Mouse (Mus musculus) intestine, embryonic 14.5 days (tissue): ENCODE measurements around the gene Rnf5. TPM values are rescaled to one million over a fixed set of nuclear protein-coding genes. Genes with fewer than 3 reads are reported as not detected.

Experiments
- ATAC-seq: fragments of 200-750 bp; cut with Nextera tagmentation; replicated peaks from 2 replicates; pipeline ENCODE4 v1.8.0; 2017; ENCODE audit warnings: low read depth, moderate number of reproducible peaks, moderate TSS enrichment, moderate library complexity; ENCODE audit not compliant: low FRiP score, low TSS enrichment
- DNase-seq: peaks from one replicate; pipeline ENCODE4 v3.0.0-alpha.2; 2018; ENCODE audit warnings: low spot score
- H3K27ac ChIP-seq: fragments of 300-500 bp; sonication (generic); 2 replicates; pipeline ENCODE4 v1.5.1; 2014; ENCODE audit warnings: low read depth, mild to moderate bottlenecking, control low read depth
- H3K27me3 ChIP-seq: fragments of 300-500 bp; sonication (generic); replicated peaks from 2 replicates; pipeline ENCODE4 v1.6.1; 2014; ENCODE audit warnings: low read length, control low read depth; ENCODE audit not compliant: control insufficient read depth, insufficient read depth
- H3K36me3 ChIP-seq: fragments of 300-500 bp; sonication (generic); 2 replicates; pipeline ENCODE4 v1.6.1; 2014; ENCODE audit warnings: low read length, control low read depth; ENCODE audit not compliant: control insufficient read depth, insufficient read depth
- H3K4me1 ChIP-seq: fragments of 300-500 bp; sonication (generic); replicated peaks from 2 replicates; pipeline ENCODE4 v1.6.1; 2014; ENCODE audit warnings: low read length, control low read depth, mixed read lengths; ENCODE audit not compliant: control insufficient read depth, insufficient read depth
- H3K4me2 ChIP-seq: fragments of 300-500 bp; sonication (generic); 2 replicates; pipeline ENCODE4 v1.6.1; 2014; ENCODE audit warnings: low read length
- H3K4me3 ChIP-seq: fragments of 300-500 bp; sonication (generic); 2 replicates; pipeline ENCODE4 v1.5.1; 2014; ENCODE audit warnings: low read depth, low read length, control low read depth, mixed read lengths
- H3K9ac ChIP-seq: fragments of 300-500 bp; sonication (generic); 2 replicates; pipeline ENCODE4 v1.6.1; 2014; ENCODE audit warnings: mild to moderate bottlenecking, low read length
- H3K9me3 ChIP-seq: fragments of 300-500 bp; sonication (generic); 2 replicates; pipeline ENCODE4 v1.6.1; 2016; ENCODE audit warnings: low read length, control low read depth; ENCODE audit not compliant: control insufficient read depth
- WGBS: fragments of 180-500 bp; shearing (Covaris S2); extraction: QIAGEN DNeasy Blood & Tissue Kit; methylation state at CpG from one replicate; pipeline ENCODE4 v1.1.7; 2014; 5-methylcytosine and 5-hydroxymethylcytosine counted together
- polyA plus RNA-seq: library from polyadenylated mRNA; unstranded; fragments of >200 nt; fragmentation: Nextera tagmentation; extraction: Ambion mirVana; gene quantifications from 2 replicates; pipeline ENCODE4 v1.2.1, GENCODE M21; 2014

Gene Rnf5
- polyA plus RNA-seq, 1 experiment from 2014 or later: 110 TPM

DNA sequence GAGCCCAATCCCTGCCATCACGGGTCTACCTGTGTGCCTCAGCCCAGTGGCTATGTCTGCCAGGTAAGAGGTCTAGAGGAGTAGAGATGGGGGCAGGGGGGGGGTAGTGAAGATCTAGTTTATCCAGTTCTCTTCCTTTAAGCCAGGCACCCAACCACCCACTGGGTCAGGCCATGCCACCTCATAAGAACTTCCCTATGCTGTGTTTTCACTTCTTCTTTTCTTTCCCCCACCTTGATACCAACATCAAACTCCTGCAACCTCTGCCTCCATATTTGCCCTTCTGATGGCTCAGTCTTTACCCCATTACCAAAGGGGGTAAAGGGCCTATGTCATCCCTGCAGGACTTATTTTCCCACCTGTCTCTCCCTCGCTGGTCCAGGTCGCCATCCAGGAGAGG is 25.4 kb downstream of the Rnf5 start:
- no peak for ATAC-seq
- no peaks in the 10 kb centered on the region for H3K36me3 ChIP-seq
- WGBS: 88% methylated on average over 3 of the region's 3 CpGs
- no peaks in the 10 kb centered on the region for H3K4me1 ChIP-seq
- no peaks in the 10 kb centered on the region for H3K9me3 ChIP-seq
- no peak overlapping the region for H3K27ac ChIP-seq
- H3K27me3 ChIP-seq: no peaks in the 10 kb centered on the region
- no peak overlapping the region for H3K4me3 ChIP-seq
- H3K4me2 ChIP-seq: no peak overlapping the region
- no peak overlapping the region for H3K9ac ChIP-seq
- no peak for DNase-seq

DNA sequence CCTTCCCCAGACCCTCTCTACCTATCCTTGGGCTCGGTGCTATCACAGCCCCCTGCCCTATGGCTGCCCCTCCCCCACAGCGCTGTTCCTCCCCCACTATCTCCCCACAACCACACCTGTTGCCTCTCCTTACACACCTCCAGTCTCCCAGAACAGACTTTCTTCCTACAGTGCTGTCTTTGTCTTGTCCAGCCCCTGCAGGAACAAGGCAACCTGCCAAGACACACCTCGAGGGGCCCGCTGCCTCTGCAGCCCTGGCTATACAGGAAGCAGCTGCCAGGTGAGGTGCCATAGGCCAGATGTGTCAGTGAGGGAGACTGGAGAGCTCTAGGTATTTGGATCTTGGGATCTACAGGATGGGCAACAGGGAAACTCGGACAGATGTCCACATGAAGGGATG is 26.9 kb downstream of the Rnf5 start:
- no peak overlapping the region for H3K4me2 ChIP-seq
- DNase-seq: no peak
- 66% methylated on average over 5 of the region's 5 CpGs for WGBS
- no peaks in the 10 kb centered on the region for H3K36me3 ChIP-seq
- H3K27ac ChIP-seq: peak overlapping the region; percentile 10; the same call in 1 of the 2 replicates
- H3K4me3 ChIP-seq: no peak overlapping the region
- H3K9me3 ChIP-seq: no peaks in the 10 kb centered on the region
- ATAC-seq: peak; percentile 52
- no peak overlapping the region for H3K9ac ChIP-seq
- no peaks in the 10 kb centered on the region for H3K27me3 ChIP-seq
- no peaks in the 10 kb centered on the region for H3K4me1 ChIP-seq

DNA sequence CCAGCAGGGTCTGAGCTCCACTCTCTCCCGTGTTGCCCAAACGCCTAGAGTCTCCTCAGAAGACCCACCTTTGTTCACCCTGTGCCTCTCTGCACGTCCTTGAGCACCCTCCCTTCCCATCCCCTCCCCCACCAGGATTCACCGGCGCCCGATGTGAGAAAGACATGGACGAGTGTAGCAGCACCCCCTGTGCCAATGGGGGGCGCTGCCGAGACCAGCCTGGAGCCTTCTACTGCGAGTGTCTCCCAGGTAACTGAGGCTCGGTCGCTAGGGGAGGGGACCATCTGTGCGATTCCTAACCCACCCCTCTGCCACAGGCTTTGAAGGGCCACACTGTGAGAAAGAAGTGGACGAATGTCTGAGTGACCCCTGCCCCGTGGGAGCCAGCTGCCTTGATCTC is 31.1 kb downstream of the Rnf5 start:
- Histone ChIP-seq H3K4me3 (no peak overlapping the region), H3K4me1 (no peaks in the 10 kb centered on the region), H3K27ac (no peak overlapping the region), H3K9ac (no peak overlapping the region), H3K4me2 (no peak overlapping the region), H3K9me3 (no peaks in the 10 kb centered on the region), H3K36me3 (no peaks in the 10 kb centered on the region), H3K27me3 (no peaks in the 10 kb centered on the region)
- ATAC-seq (no peak), DNase-seq (no peak)
- WGBS: 22% methylated on average over 15 of the region's 15 CpGs

DNA sequence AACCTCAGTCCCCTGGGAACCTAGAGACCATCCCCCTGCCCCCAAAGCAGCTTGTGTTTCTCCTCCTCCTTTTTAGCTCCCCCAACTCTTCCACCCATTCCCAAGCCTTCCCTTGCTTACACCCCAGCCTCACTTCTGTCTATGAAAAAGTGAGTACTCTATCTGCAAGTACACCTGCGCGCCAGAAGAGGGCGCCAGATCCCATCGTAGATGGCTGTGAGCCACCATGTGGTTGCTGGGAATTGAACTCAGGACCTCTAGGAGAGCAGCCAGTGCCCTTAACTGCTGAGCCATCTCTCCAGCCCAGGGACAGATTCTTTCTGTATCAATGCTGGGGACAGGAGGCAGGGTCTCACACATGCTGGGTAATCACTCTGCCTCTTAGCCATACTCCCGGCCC is 31.6 kb downstream of the Rnf5 start:
- Histone ChIP-seq H3K9ac (no peak overlapping the region), H3K27me3 (no peaks in the 10 kb centered on the region), H3K4me3 (no peak overlapping the region), H3K27ac (no peak overlapping the region), H3K36me3 (no peaks in the 10 kb centered on the region), H3K4me1 (no peaks in the 10 kb centered on the region), H3K9me3 (no peaks in the 10 kb centered on the region), H3K4me2 (no peak overlapping the region)
- no peak for DNase-seq
- 15% methylated on average over 5 of the region's 5 CpGs for WGBS
- ATAC-seq: no peak

DNA sequence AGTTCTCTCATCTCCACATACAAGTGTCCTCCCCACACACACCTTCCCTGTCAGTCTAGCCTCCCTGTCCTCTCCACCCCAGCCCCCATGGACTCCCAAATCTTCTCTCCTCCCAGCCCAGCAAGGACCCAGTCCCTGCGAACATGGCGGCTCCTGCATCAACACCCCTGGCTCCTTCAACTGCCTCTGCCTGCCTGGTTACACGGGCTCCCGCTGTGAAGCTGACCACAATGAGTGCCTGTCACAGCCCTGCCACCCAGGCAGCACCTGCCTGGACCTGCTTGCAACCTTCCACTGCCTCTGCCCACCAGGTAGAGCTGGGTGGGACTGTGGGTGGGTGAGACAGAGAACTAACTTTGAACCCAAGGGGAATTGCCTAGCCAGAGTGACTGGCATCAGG is 33.6 kb downstream of the Rnf5 start:
- 75% methylated on average over 4 of the region's 4 CpGs for WGBS
- H3K4me3 ChIP-seq: no peak overlapping the region
- H3K27ac ChIP-seq: no peak overlapping the region
- DNase-seq (no peak), ATAC-seq (no peak)
- H3K9ac ChIP-seq: no peak overlapping the region
- no peaks in the 10 kb centered on the region for H3K36me3 ChIP-seq
- no peaks in the 10 kb centered on the region for H3K9me3 ChIP-seq
- no peak overlapping the region for H3K4me2 ChIP-seq
- no peaks in the 10 kb centered on the region for H3K27me3 ChIP-seq
- peaks cover 4% of the 10 kb centered on the region; the same call in 1 of the 2 replicates for H3K4me1 ChIP-seq

DNA sequence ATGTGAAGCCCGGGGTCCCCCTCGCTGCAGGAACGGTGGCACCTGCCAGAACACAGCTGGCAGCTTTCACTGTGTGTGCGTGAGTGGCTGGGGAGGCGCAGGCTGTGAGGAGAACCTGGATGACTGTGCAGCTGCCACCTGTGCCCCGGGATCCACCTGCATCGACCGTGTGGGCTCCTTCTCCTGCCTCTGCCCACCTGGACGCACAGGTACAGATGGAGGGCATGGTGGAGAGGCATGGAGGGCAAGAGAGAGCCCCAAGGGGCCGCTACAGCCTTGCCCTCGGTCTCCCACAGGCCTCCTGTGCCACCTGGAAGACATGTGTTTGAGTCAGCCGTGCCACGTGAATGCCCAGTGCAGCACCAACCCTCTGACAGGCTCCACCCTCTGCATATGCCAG is 35.1 kb downstream of the Rnf5 start:
- no peaks in the 10 kb centered on the region for H3K27me3 ChIP-seq
- no peaks in the 10 kb centered on the region for H3K36me3 ChIP-seq
- H3K9ac ChIP-seq: no peak overlapping the region
- no peak overlapping the region for H3K27ac ChIP-seq
- no peak for ATAC-seq
- WGBS: 77% methylated on average over 13 of the region's 13 CpGs
- H3K4me3 ChIP-seq: no peak overlapping the region
- DNase-seq: no peak
- H3K4me1 ChIP-seq: peaks cover 15% of the 10 kb centered on the region; the same call in 1 of the 2 replicates
- no peaks in the 10 kb centered on the region for H3K9me3 ChIP-seq
- no peak overlapping the region for H3K4me2 ChIP-seq

DNA sequence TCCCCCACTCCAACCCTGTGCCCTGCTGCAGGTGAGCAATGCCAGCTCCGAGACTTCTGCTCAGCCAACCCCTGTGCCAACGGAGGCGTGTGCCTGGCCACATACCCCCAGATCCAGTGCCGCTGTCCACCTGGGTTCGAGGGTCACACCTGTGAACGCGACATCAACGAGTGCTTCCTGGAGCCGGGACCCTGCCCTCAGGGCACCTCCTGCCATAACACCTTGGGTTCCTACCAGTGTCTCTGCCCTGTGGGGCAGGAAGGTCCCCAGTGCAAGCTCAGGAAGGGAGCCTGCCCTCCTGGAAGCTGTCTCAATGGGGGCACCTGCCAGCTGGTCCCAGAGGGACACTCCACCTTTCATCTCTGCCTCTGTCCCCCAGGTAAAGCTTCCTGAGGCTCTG is 36.2 kb downstream of the Rnf5 start:
- Histone ChIP-seq H3K27me3 (no peaks in the 10 kb centered on the region), H3K4me3 (no peak overlapping the region), H3K9ac (no peak overlapping the region), H3K36me3 (no peaks in the 10 kb centered on the region), H3K9me3 (no peaks in the 10 kb centered on the region), H3K4me1 (peaks cover 15% of the 10 kb centered on the region; the same call in 1 of the 2 replicates), H3K4me2 (no peak overlapping the region), H3K27ac (no peak overlapping the region)
- ATAC-seq (no peak), DNase-seq (no peak)
- 60% methylated on average over 9 of the region's 9 CpGs for WGBS

DNA sequence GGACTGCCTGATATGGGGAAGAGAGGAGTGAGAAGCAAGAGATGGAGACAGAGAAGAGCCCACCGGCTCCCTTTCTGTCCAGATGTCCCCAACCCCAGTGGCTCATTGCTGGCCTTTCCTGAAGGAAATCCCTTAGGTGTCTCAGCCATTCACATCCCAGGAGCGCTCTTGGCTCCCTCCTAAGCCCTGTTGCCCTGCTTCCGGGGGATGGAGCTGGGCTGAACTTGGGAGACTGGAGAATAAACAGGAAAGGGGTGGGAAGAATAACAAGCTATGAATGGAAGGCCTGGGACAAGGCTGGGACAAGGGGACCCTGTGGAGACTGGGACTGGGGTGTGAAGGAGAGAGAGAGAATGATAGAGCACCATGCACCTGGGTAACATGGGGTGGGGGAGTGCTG is 38.7 kb downstream of the Rnf5 start:
- Histone ChIP-seq H3K36me3 (no peaks in the 10 kb centered on the region), H3K27ac (peak overlapping the region; percentile 47), H3K9ac (no peak overlapping the region), H3K4me3 (0 out of 2 replicates have a peak overlapping the region, but pooled peaks have one; percentile 8), H3K9me3 (no peaks in the 10 kb centered on the region), H3K27me3 (no peaks in the 10 kb centered on the region), H3K4me2 (peak overlapping the region; percentile 26; the same call in 1 of the 2 replicates), H3K4me1 (peaks cover 15% of the 10 kb centered on the region; the same call in 1 of the 2 replicates)
- WGBS: 36% methylated on average over 3 of the region's 3 CpGs
- DNase-seq (no peak), ATAC-seq (no peak)

DNA sequence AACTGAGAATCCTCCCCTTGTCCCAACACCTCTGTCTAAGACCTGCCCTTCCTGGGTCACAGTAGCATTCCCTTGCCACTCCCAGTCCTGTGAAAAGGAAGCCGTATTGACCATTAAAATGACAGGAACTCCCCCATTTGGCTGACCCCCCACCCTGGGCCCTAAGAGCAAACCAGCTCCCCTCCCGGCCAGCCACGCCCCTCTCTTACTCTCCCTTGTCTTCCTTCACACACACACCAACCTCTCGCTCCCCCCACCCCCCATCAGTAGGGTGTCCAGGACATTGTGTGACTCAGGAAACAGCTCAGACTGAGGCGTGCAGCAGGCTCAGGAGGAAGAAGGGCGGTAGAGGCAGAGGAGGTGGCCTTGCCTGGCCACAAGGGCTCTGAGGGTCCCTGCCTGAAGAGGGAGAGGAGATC is 39.5 kb downstream of the Rnf5 start, which contains the start of gene Notch4:
Gene Notch4, plus strand, starts transcription at position 266 of the 419 bp plus-strand sequence.
- H3K27me3 ChIP-seq: no peaks in the 10 kb centered on the region
- H3K4me1 ChIP-seq: peaks cover 15% of the 10 kb centered on the region; the same call in 1 of the 2 replicates
- H3K4me3 ChIP-seq: 0 out of 2 replicates have a peak within 1 kb of the TSS, but pooled peaks have one; percentile 8
- no peaks in the 10 kb centered on the region for H3K9me3 ChIP-seq
- H3K36me3 ChIP-seq: no peaks in the 10 kb centered on the region
- H3K9ac ChIP-seq: no peak within 1 kb of the TSS; the same call in 1 of the 2 replicates
- peak; percentile 59 for DNase-seq
- H3K4me2 ChIP-seq: peak within 1 kb of the TSS; percentile 26
- WGBS: 10% methylated on average over 6 of the region's 6 CpGs
- H3K27ac ChIP-seq: peak within 1 kb of the TSS; percentile 47
- no peak for ATAC-seq
